Mouse (Mus musculus) sigmoid colon, adult 10 weeks (tissue): Measurements from ENCODE around the gene Olfr1065. TPM values are rescaled to one million over a fixed set of nuclear protein-coding genes. Genes with fewer than 3 reads are reported as not detected.

Experiments used
- polyA plus RNA-seq: library from polyadenylated mRNA; stranded (reverse); fragments of 350-450 nt; fragmentation: Illumina TruSeq; extraction: RNeasy Lipid Tissue Mini Kit (QIAGEN cat#74804); gene quantifications from one replicate; pipeline ENCODE4 v1.2.3, GENCODE M21; 2014; ENCODE audit warnings: low read depth, low replicate concordance

The Olfr1065 gene
- polyA plus RNA-seq, result not detected

DNA sequence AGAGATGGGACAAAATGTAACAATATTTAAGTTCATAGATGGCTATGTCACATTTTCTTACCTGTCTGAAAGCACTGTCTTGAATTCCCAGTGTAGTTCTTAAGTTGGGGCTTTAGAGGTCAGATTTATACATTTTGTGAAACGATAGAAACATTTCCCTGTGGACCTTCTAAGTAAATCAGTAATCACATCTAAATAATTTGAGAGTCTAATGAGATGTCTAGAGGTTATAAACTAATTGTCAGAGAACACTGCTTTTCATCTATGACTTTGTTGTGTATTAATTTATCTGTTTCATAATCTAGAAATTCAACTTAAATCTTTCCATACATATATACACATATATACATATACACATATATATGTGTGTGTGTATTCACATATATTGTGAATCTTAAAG, at the start of gene Olfr1065:
Gene Olfr1065 (minus strand): TSS at position 101 of the 400 bp plus-strand sequence.

GRCm38 (mm10) chr2:86487286-86487685, 36.9 kb upstream of the Olfr1065 start, which contains the start of gene Olfr228:
Olfr228 (minus strand) TSS chr2:86487386.

DNA sequence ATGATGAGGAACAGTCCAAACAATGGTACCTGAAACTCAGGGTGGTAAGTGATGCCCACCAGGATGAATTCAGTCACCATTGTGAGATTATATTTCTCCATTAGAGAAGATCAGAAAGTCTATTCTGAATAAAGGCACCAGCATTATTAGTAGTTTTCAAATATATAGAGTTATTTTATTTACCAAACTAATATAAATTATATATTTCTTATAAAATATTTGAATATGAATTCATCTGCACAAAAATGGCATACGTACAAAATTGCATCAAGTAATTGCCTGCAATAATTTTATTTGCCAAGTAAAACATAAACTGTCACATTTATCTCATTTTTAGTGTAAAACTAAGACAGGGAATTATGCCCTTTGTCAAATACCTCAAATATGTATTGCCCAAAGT, 5.8 kb upstream of the Olfr1065 start, which contains the start of gene Olfr1066:
Gene Olfr1066 (minus strand): TSS at position 101 of the 400 bp plus-strand sequence.

GRCm38 (mm10) chr2:86426649-86427048, 23.7 kb downstream of the Olfr1065 start, which contains the start of gene Olfr1062:
Olfr1062 (minus strand) TSS chr2:86426749.

GRCm38 (mm10) chr2:86413950-86414349, 36.4 kb downstream of the Olfr1065 start, which contains the start of gene Olfr1061:
Olfr1061 (minus strand) TSS chr2:86414050.

Other genes starting within 250 kb of the Olfr1065 start
- gene Olfr1045, start 247.6 kb downstream of the Olfr1065 start, polyA plus RNA-seq, result not detected
- not detected for gene Olfr1046, start 231.3 kb downstream of the Olfr1065 start, polyA plus RNA-seq
- gene Olfr1047, start 219.2 kb downstream of the Olfr1065 start, polyA plus RNA-seq, result not detected
- not detected for gene Olfr1048, start 210.3 kb downstream of the Olfr1065 start, polyA plus RNA-seq
- gene Olfr1049, start 192.3 kb downstream of the Olfr1065 start, polyA plus RNA-seq, result not detected
- not detected for gene Olfr1051, start 171.5 kb downstream of the Olfr1065 start, polyA plus RNA-seq
- not detected for gene Olfr1052, start 158.1 kb downstream of the Olfr1065 start, polyA plus RNA-seq
- gene Olfr1053, start 135.3 kb downstream of the Olfr1065 start, polyA plus RNA-seq, result not detected
- gene Olfr1054, start 115.2 kb downstream of the Olfr1065 start, polyA plus RNA-seq, result not detected
- not detected for gene Olfr1055, start 100.3 kb downstream of the Olfr1065 start, polyA plus RNA-seq
- not detected for gene Olfr1056, start 88.1 kb downstream of the Olfr1065 start, polyA plus RNA-seq
- not detected for gene Olfr1057, start 72.2 kb downstream of the Olfr1065 start, polyA plus RNA-seq
- gene Olfr1058, start 62.0 kb downstream of the Olfr1065 start, polyA plus RNA-seq, result not detected
- not detected for gene Olfr1061, start 36.5 kb downstream of the Olfr1065 start, polyA plus RNA-seq
- gene Olfr1062, start 23.8 kb downstream of the Olfr1065 start, polyA plus RNA-seq, result not detected
- not detected for gene Olfr1066, start 5.7 kb upstream of the Olfr1065 start, polyA plus RNA-seq
- gene Olfr228, start 36.8 kb upstream of the Olfr1065 start, polyA plus RNA-seq, result not detected
- not detected for gene Olfr1076, start 57.9 kb upstream of the Olfr1065 start, polyA plus RNA-seq
- not detected for gene Olfr1079, start 91.9 kb upstream of the Olfr1065 start, polyA plus RNA-seq
- gene Olfr1080, start 107.6 kb upstream of the Olfr1065 start, polyA plus RNA-seq, result not detected
- gene Olfr1082, start 148.4 kb upstream of the Olfr1065 start, polyA plus RNA-seq, result not detected
- not detected for gene Olfr1084, start 189.1 kb upstream of the Olfr1065 start, polyA plus RNA-seq
- gene Olfr1085, start 211.4 kb upstream of the Olfr1065 start, polyA plus RNA-seq, result not detected
- not detected for gene Olfr1086, start 229.5 kb upstream of the Olfr1065 start, polyA plus RNA-seq
- gene Olfr1087, start 247.8 kb upstream of the Olfr1065 start, polyA plus RNA-seq, result not detected